Mouse (Mus musculus) bone marrow macrophage, adult 2 months (primary cell): ENCODE data around the gene Mrps6.

ENCODE experiments used
- CTCF ChIP-seq: IDR thresholded peaks from 2 replicates; pipeline ENCODE4 v1.5.1; 2012; ENCODE audit warnings: low read depth, mild to moderate bottlenecking, low read length, moderate library complexity
- POLR2A ChIP-seq: IDR thresholded peaks from 2 replicates; pipeline ENCODE4 v1.6.1; 2012; ENCODE audit warnings: mild to moderate bottlenecking, low read depth, low read length, borderline replicate concordance

DNA sequence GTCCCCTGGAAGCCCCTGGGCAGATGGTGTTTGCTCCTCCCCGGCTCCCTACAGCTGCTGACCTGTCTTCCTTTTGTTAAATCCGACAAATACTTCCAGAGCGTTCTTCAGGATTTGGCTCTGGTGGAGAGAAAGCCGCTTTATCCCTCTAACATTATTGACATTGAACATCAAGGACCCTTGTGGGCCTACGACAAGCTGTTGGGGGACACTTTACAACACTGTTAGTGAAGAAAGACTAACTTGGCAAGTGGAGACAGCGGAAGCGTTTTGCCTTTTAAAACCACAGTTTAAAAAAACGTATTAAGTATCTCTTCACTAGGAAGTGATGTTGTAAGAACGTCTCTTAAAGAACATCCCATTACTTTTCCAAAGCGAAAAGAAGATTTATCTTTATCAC, 5.5 kb upstream of the Mrps6 start:
- TF ChIP-seq CTCF = no peak
- no peak for TF ChIP-seq POLR2A
